8 mouse cellular contexts compared by ENCODE assay signal in genomic region chr13:45388889-45389288, GRCm38 (mm10). TPM values are rescaled to one million over a fixed set of nuclear protein-coding genes. Genes with fewer than 3 reads are reported as not detected.
A peak's percentile ranks its signal among the peaks of the same experiment; 100 is the strongest.
DNase-seq lines count a peak whose midpoint lies in the region; ATAC-seq lines count a peak whose summit lies in the region.

No protein-coding gene starts in this region.

- H3K36me3 ChIP-seq in megakaryocyte, embryonic 14.5 days (replicated peaks; ENCODE audit: low read length): peaks cover 26% of the 10 kb centered on the region
- no peaks in the 10 kb centered on the region for H3K36me3 ChIP-seq in liver, embryonic 11.5 days (ENCODE audit: control insufficient read depth, insufficient read depth, low read length)
- no peaks in the 10 kb centered on the region for H3K36me3 ChIP-seq in stomach, embryonic 16.5 days (ENCODE audit: control insufficient read depth, insufficient read depth, low read length)

- 31% methylated on average over 4 of the region's 4 CpGs for WGBS in liver, embryonic 11.5 days
- WGBS in stomach, embryonic 16.5 days: 35% methylated on average over 4 of the region's 4 CpGs

- H3K27ac ChIP-seq in liver, embryonic 11.5 days (ENCODE audit: low read depth, low read length): no peak overlapping the region; the same call in 1 of the 2 replicates
- no peak overlapping the region for H3K27ac ChIP-seq in stomach, embryonic 16.5 days (ENCODE audit: low read length)

- H3K4me3 ChIP-seq in megakaryocyte, embryonic 14.5 days (replicated peaks): peak overlapping the region; percentile 99
- H3K4me3 ChIP-seq in liver, embryonic 11.5 days (ENCODE audit: low read depth, low read length): peak overlapping the region; percentile 88
- peak overlapping the region; percentile 70 for H3K4me3 ChIP-seq in stomach, embryonic 16.5 days (replicated peaks; ENCODE audit: low read length)

- H3K9ac ChIP-seq in liver, embryonic 11.5 days (ENCODE audit: low read depth, low read length): peak overlapping the region; percentile 60
- peak overlapping the region; percentile 65; the same call in 1 of the 2 replicates for H3K9ac ChIP-seq in stomach, embryonic 16.5 days (ENCODE audit: low read length)

- peak overlapping the region; percentile 88 for H3K4me2 ChIP-seq in liver, embryonic 11.5 days
- peak overlapping the region; percentile 82 for H3K4me2 ChIP-seq in stomach, embryonic 16.5 days (ENCODE audit: low read depth, low read length)

- no peaks in the 10 kb centered on the region for H3K27me3 ChIP-seq in megakaryocyte, embryonic 14.5 days (replicated peaks)
- no peaks in the 10 kb centered on the region; the same call in 1 of the 2 replicates for H3K27me3 ChIP-seq in liver, embryonic 11.5 days (replicated peaks; ENCODE audit: control insufficient read depth, insufficient read depth, low read length)
- no peaks in the 10 kb centered on the region for H3K27me3 ChIP-seq in stomach, embryonic 16.5 days (ENCODE audit: control insufficient read depth, insufficient read depth, low read length)

- ATAC-seq in cerebellum, adult (ENCODE audit: insufficient number of reproducible peaks, low FRiP score, low TSS enrichment): 0 out of 2 replicates have a peak, but pooled peaks have one; percentile 1
- ATAC-seq in megakaryocyte, adult 5-6 weeks (ENCODE audit: poor library complexity, severe bottlenecking): no peak
- no peak; the same call in 1 of the 2 replicates for ATAC-seq in liver, embryonic 11.5 days (replicated peaks; ENCODE audit: low FRiP score)
- ATAC-seq in stomach, embryonic 16.5 days (ENCODE audit: insufficient read depth, low FRiP score): no peak

- H3K4me1 ChIP-seq in megakaryocyte, embryonic 14.5 days: peaks cover 40% of the 10 kb centered on the region
- peaks cover 20% of the 10 kb centered on the region for H3K4me1 ChIP-seq in liver, embryonic 11.5 days (replicated peaks; ENCODE audit: control insufficient read depth, insufficient read depth, low read length)
- H3K4me1 ChIP-seq in stomach, embryonic 16.5 days (ENCODE audit: control insufficient read depth, insufficient read depth, low read length): peaks cover 22% of the 10 kb centered on the region; the same call in 1 of the 2 replicates

- no peak for DNase-seq in cerebellum, postnatal 10 days
- no peak for DNase-seq in liver, embryonic 11.5 days (ENCODE audit: low spot score)
- no peak for DNase-seq in frontal cortex, postnatal 10 days (ENCODE audit: low spot score in 2 of 2)
- DNase-seq in cerebellum, postnatal 36 days: no peak

- peaks cover 17% of the 10 kb centered on the region for H3K9me3 ChIP-seq in megakaryocyte, embryonic 14.5 days
- H3K9me3 ChIP-seq in liver, embryonic 11.5 days (ENCODE audit: control insufficient read depth, low read length): no peaks in the 10 kb centered on the region
- 0 out of 2 replicates have a peak, but pooled peaks cover 1% of the 10 kb centered on the region for H3K9me3 ChIP-seq in stomach, embryonic 16.5 days (replicated peaks; ENCODE audit: control insufficient read depth, low read length)

RNA-seq across cellular contexts. Expression of gene Mylip, which starts 0.7 kb away (rescaled TPM):
- 4.6 and 7.1 TPM in 2 replicates for polyA plus RNA-seq in megakaryocyte, embryonic 14.5 days (2012; ENCODE audit: insufficient read depth, low replicate concordance)
- total RNA-seq in megakaryocyte, adult 5-6 weeks (2015): 16.3 and 17.2 TPM in 2 replicates
- 11.9 and 18.7 TPM in 2 replicates for total RNA-seq in megakaryocyte, adult 5-6 weeks (2017)
- polyA plus RNA-seq in liver, embryonic 11.5 days (2014; fragmentation: Nextera tagmentation; extraction: Ambion mirVana): 3.1 and 4.4 TPM in 2 replicates
- 10.9 and 12.9 TPM in 2 replicates for polyA plus RNA-seq in stomach, embryonic 16.5 days (2015; fragmentation: Nextera tagmentation; extraction: Ambion mirVana)
